Mouse (Mus musculus): ENCODE data around the gene Fasn.

- TF ChIP-seq POLR2A (IDR thresholded peaks at IDR 0.05; ENCODE audit: borderline replicate concordance, insufficient read depth, low read length) (no peak), CTCF (IDR thresholded peaks at IDR 0.05; ENCODE audit: borderline replicate concordance, insufficient read depth, low read depth, low read length) (no peak)
Observed at GRCm38 (mm10) chr11:120804274-120804673, 20.1 kb downstream of the Fasn start.

Data from cerebellum, adult 2 months (tissue).